Mouse (Mus musculus): ENCODE measurements around the gene Wdr41.

Wdr41 gene

GRCm38 (mm10) chr13:94976219-94977186 is at the start of gene Wdr41:
Wdr41 (plus strand) TSS chr13:94976344.
- peak; percentile 96 for DNase-seq

- DNase-seq = no peak
Observed at GRCm38 (mm10) chr13:94928086-94928485, 48.1 kb upstream of the Wdr41 start.

- DNase-seq = no peak
Observed at GRCm38 (mm10) chr13:94938418-94938817, 37.7 kb upstream of the Wdr41 start.

- DNase-seq = no peak
Observed at GRCm38 (mm10) chr13:94940104-94940503, 36.0 kb upstream of the Wdr41 start.

- DNase-seq = peak; percentile 84
Observed at GRCm38 (mm10) chr13:94941230-94941629, 34.9 kb upstream of the Wdr41 start.

GRCm38 (mm10) chr13:94955941-94956340 is 20.2 kb upstream of the Wdr41 start:
- no peak for DNase-seq

- peak; percentile 37 for DNase-seq
Observed at GRCm38 (mm10) chr13:94957965-94958364, 18.2 kb upstream of the Wdr41 start.

GRCm38 (mm10) chr13:94969992-94970553 is 6.1 kb upstream of the Wdr41 start:
- DNase-seq = no peak

GRCm38 (mm10) chr13:94975828-94976218 is 321 bp upstream of the Wdr41 start:
- DNase-seq = no peak

GRCm38 (mm10) chr13:94979081-94979480 is 2.9 kb downstream of the Wdr41 start:
- peak; percentile 12 for DNase-seq

- DNase-seq = peak; percentile 35
Observed at GRCm38 (mm10) chr13:94990516-94990915, 14.4 kb downstream of the Wdr41 start.

- no peak for DNase-seq
Observed at GRCm38 (mm10) chr13:95007281-95007680, 31.1 kb downstream of the Wdr41 start.

GRCm38 (mm10) chr13:95009261-95009660 is 33.1 kb downstream of the Wdr41 start:
- no peak for DNase-seq

- no peak for DNase-seq
Observed at GRCm38 (mm10) chr13:95011546-95012257, 35.6 kb downstream of the Wdr41 start.

GRCm38 (mm10) chr13:95017278-95017677 is 41.1 kb downstream of the Wdr41 start:
- no peak for DNase-seq

- DNase-seq = peak; percentile 79
Observed at GRCm38 (mm10) chr13:95017916-95018315, 41.8 kb downstream of the Wdr41 start.

GRCm38 (mm10) chr13:95019345-95019744 is 43.2 kb downstream of the Wdr41 start:
- no peak for DNase-seq

- DNase-seq = no peak
Observed at GRCm38 (mm10) chr13:95020216-95020615, 44.1 kb downstream of the Wdr41 start.

- DNase-seq = no peak
Observed at GRCm38 (mm10) chr13:95030828-95031227, 54.7 kb downstream of the Wdr41 start.

- DNase-seq = no peak
Observed at GRCm38 (mm10) chr13:95032127-95032831, 56.1 kb downstream of the Wdr41 start.

GRCm38 (mm10) chr13:95032973-95033372 is 56.8 kb downstream of the Wdr41 start:
- no peak for DNase-seq

- no peak for DNase-seq
Observed at GRCm38 (mm10) chr13:95034094-95034493, 58.0 kb downstream of the Wdr41 start.

- DNase-seq = no peak
Observed at GRCm38 (mm10) chr13:95034715-95035114, 58.6 kb downstream of the Wdr41 start.

All from kidney, postnatal 10 days (tissue).